Mouse (Mus musculus) forebrain, embryonic 14.5 days (tissue): ENCODE measurements around the gene Msrb1. TPM values are rescaled to one million over a fixed set of nuclear protein-coding genes. Genes with fewer than 3 reads are reported as not detected.

ENCODE experiments used
- ATAC-seq: fragments of 200-750 bp; cut with Nextera tagmentation; 2 replicates; pipeline ENCODE4 v1.8.0; 2017; ENCODE audit warnings: mild to moderate bottlenecking, moderate library complexity
- DNase-seq: peaks from one replicate; pipeline ENCODE4 v3.0.0-alpha.2; 2015; ENCODE audit warnings: low spot score
- H3K27ac ChIP-seq: fragments of 300-500 bp; sonication (generic); 2 replicates; pipeline ENCODE4 v1.5.1; 2014; ENCODE audit warnings: low read depth, mild to moderate bottlenecking, control low read depth, low read length, moderate library complexity
- H3K27me3 ChIP-seq: fragments of 300-500 bp; sonication (generic); replicated peaks from 2 replicates; pipeline ENCODE4 v1.6.1; 2014; ENCODE audit warnings: low read length, control low read depth, mixed read lengths; ENCODE audit not compliant: control insufficient read depth, insufficient read depth
- H3K36me3 ChIP-seq: fragments of 300-500 bp; sonication (generic); 2 replicates; pipeline ENCODE4 v1.6.1; 2014; ENCODE audit warnings: low read length, control low read depth; ENCODE audit not compliant: control insufficient read depth, insufficient read depth
- H3K4me1 ChIP-seq: fragments of 300-500 bp; sonication (generic); 2 replicates; pipeline ENCODE4 v1.6.1; 2014; ENCODE audit warnings: antibody characterized with exemption, low read length, control low read depth; ENCODE audit not compliant: control insufficient read depth, insufficient read depth
- H3K4me2 ChIP-seq: fragments of 300-500 bp; sonication (generic); 2 replicates; pipeline ENCODE4 v1.6.1; 2014; ENCODE audit warnings: mild to moderate bottlenecking, control low read depth, low read length
- H3K4me3 ChIP-seq: fragments of 300-500 bp; sonication (generic); 2 replicates; pipeline ENCODE4 v1.5.1; 2014; ENCODE audit warnings: low read depth, low read length, control low read depth
- H3K9ac ChIP-seq: fragments of 300-500 bp; sonication (generic); 2 replicates; pipeline ENCODE4 v1.6.1; 2014; ENCODE audit warnings: mild to moderate bottlenecking, low read length, control low read depth, moderate library complexity
- H3K9me3 ChIP-seq: fragments of 300-500 bp; sonication (generic); replicated peaks from 2 replicates; pipeline ENCODE4 v1.6.1; 2016; ENCODE audit warnings: low read length, control low read depth, mixed read lengths; ENCODE audit not compliant: control insufficient read depth
- WGBS: fragments of 180-500 bp; shearing (Covaris S2); extraction: QIAGEN DNeasy Blood & Tissue Kit; methylation state at CpG from one replicate; pipeline ENCODE4 v1.1.7; 2014; 5-methylcytosine and 5-hydroxymethylcytosine counted together
- polyA plus RNA-seq: library from polyadenylated mRNA; unstranded; fragments of >200 nt; fragmentation: Nextera tagmentation; extraction: Ambion mirVana; gene quantifications from 2 replicates; pipeline ENCODE4 v1.2.1, GENCODE M21; 2014

The Msrb1 gene
- polyA plus RNA-seq, 1 experiment from 2014 or later, result 25.3 TPM

DNA sequence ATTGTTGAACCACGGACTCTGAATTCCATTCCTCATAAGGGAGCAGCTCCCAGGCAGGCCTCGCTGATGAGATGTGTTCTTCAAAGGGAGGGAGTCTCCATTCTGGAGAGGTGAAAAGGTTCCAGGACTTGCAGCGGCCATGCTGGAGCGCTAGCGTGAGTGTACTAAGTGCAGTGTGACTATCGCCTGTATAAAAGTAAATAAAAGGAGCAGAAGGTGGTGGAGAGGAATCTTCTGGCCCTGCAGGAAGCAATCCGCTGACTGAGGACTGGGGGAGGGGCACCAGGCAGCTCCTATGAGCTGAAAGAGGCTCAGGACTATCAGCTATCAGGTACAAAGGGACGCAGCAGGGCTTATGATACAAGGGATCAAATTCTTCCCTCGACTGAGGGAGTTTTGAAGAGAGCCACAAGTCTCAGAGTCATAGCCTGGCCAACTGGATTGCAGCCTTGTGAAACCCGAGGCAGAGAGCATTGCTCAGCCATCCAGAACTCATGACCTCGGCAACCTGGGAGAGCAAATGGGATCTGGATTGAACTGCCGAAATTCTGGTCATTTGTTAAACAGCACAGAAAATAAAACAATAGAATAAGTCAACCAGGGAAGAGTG is 29.9 kb downstream of the Msrb1 start:
- H3K4me1 ChIP-seq, result no peaks in the 10 kb centered on the region
- WGBS, result 23% methylated on average over 12 of the region's 12 CpGs
- no peaks in the 10 kb centered on the region for H3K36me3 ChIP-seq
- H3K4me2 ChIP-seq, result no peak overlapping the region
- H3K9ac ChIP-seq, result no peak overlapping the region
- ATAC-seq, result no peak
- DNase-seq, result no peak
- H3K27ac ChIP-seq, result no peak overlapping the region
- no peak overlapping the region for H3K4me3 ChIP-seq
- no peaks in the 10 kb centered on the region for H3K27me3 ChIP-seq
- no peaks in the 10 kb centered on the region for H3K9me3 ChIP-seq

DNA sequence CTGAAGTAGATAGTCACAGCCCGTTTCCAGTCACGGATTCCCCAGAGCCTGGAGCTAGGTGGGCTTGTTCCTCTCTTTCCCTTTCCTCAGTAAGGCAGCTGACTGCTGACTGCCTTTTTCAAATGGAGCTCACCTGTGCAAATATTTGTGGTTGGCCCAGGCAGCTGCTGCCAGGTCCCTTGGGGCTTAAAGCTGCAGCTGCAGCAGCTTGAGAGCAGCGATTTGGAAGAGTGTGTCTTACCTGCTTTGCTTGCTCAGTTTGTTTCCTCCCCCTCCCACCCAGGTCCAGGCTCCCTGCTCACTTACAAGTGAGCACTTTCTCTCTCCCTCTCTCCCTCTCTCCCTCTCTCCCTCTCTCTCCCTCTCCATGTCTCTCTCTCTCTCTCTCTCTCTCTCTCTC is 32.7 kb downstream of the Msrb1 start:
- H3K36me3 ChIP-seq, result no peaks in the 10 kb centered on the region
- H3K4me1 ChIP-seq, result no peaks in the 10 kb centered on the region
- H3K4me2 ChIP-seq, result no peak overlapping the region
- no peak overlapping the region for H3K27ac ChIP-seq
- WGBS, result 52% methylated on average over 3 of the region's 3 CpGs
- no peak for ATAC-seq
- no peak overlapping the region for H3K4me3 ChIP-seq
- no peaks in the 10 kb centered on the region for H3K27me3 ChIP-seq
- no peak for DNase-seq
- no peak overlapping the region for H3K9ac ChIP-seq
- H3K9me3 ChIP-seq, result 0 out of 2 replicates have a peak, but pooled peaks cover 2% of the 10 kb centered on the region

DNA sequence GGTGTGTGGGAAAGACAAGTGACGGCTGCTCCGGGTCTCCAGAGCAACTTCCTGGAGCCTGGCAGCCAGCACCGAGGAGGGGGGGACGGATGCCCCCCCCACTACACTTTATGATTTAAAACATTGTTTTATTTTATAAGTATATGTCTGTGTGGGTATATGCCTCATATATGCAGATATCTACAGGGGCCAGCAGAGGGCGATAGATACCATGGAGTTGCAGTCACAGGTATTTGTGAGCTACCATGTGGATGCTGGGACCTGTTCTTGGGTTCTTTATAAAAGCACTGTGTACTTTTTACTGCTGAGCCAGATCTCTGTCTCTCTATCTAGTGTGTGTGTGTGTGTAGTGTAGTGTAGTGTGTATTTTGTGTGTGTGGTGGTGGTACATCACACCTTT is 36.8 kb downstream of the Msrb1 start:
- whole genome bisulfite sequencing, result 86% methylated on average over 5 of the region's 5 CpGs
- no peaks in the 10 kb centered on the region for H3K4me1 ChIP-seq
- H3K36me3 ChIP-seq, result no peaks in the 10 kb centered on the region
- H3K27me3 ChIP-seq, result no peaks in the 10 kb centered on the region
- H3K9me3 ChIP-seq, result 0 out of 2 replicates have a peak, but pooled peaks cover 2% of the 10 kb centered on the region
- ATAC-seq (no peak), DNase-seq (no peak)
- H3K27ac ChIP-seq, result no peak overlapping the region
- no peak overlapping the region for H3K4me2 ChIP-seq
- H3K9ac ChIP-seq, result no peak overlapping the region
- no peak overlapping the region for H3K4me3 ChIP-seq

DNA sequence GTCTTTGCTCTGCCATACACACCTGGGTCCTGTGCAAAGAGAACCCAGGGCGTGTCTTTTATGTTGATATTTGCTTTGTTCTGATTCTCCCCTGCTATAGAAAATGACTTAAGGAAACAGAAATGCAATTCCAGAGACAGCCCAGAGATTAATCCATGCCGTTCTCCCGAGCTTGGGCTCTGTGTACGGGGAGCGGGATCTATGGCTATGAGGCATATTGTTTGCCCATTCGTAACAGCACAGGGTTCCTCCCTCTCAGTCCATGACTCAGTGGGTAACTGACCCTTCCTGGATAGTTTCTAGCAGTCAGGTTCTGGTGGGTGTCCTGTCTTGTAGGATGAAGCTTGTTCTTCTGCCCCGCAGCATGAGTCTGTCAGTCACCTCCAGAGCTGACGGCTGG is 38.7 kb downstream of the Msrb1 start:
- no peak for ATAC-seq
- H3K9me3 ChIP-seq, result 0 out of 2 replicates have a peak, but pooled peaks cover 2% of the 10 kb centered on the region
- H3K4me2 ChIP-seq, result no peak overlapping the region
- no peaks in the 10 kb centered on the region for H3K27me3 ChIP-seq
- no peaks in the 10 kb centered on the region for H3K36me3 ChIP-seq
- H3K27ac ChIP-seq, result no peak overlapping the region
- H3K9ac ChIP-seq, result no peak overlapping the region
- no peak overlapping the region for H3K4me3 ChIP-seq
- 81% methylated on average over 8 of the region's 8 CpGs for whole genome bisulfite sequencing
- DNase-seq, result no peak
- H3K4me1 ChIP-seq, result no peaks in the 10 kb centered on the region

DNA sequence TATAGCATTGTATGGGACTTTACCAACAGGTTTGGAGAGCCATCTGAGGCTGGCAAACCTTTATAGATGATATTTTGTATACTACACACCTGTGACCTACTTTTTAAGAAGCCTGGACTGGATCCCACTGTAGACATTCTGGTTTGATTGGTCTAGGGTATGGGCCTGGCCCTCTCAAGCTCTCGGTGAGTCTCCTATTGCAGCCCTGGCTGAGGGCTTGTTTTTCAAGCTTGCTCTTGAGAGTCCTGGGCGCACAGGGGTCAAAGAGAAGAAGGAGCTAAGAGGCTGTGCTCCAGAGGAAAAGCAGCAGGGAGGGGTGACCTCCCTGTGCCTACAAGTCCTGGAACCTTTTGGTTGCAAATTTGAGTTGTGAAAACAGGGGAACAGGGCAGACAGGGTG is 40.6 kb downstream of the Msrb1 start:
- H3K36me3 ChIP-seq, result no peaks in the 10 kb centered on the region
- H3K4me3 ChIP-seq, result no peak overlapping the region
- H3K9ac ChIP-seq, result no peak overlapping the region
- no peaks in the 10 kb centered on the region for H3K4me1 ChIP-seq
- no peak overlapping the region for H3K4me2 ChIP-seq
- whole genome bisulfite sequencing, result 78% methylated on average over 2 of the region's 2 CpGs
- H3K9me3 ChIP-seq, result 0 out of 2 replicates have a peak, but pooled peaks cover 2% of the 10 kb centered on the region
- H3K27me3 ChIP-seq, result no peaks in the 10 kb centered on the region
- H3K27ac ChIP-seq, result no peak overlapping the region
- ATAC-seq (no peak), DNase-seq (no peak)

DNA sequence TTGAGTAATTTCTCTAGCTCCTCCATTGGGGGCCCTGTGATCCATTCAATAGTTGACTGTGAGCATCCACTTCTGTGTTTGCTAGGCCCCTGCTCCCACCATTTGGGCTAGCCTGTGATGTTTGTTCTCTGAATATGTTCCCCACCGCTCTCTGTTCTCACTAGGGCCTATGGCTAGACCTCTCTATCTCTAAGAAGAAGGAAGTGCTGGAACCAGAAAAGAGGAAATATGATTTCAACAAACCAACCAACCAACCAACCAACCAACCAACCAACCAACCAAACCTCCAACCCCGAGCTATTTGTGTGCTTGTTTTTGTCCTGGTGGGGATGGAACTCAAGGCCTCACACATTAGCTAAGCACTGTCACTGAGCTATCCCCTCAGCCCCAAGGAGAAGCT is 44.4 kb downstream of the Msrb1 start:
- no peak overlapping the region for H3K27ac ChIP-seq
- H3K4me2 ChIP-seq, result no peak overlapping the region
- 85% methylated on average over 2 of the region's 2 CpGs for WGBS
- no peaks in the 10 kb centered on the region for H3K9me3 ChIP-seq
- H3K4me3 ChIP-seq, result no peak overlapping the region
- no peaks in the 10 kb centered on the region for H3K36me3 ChIP-seq
- no peak for ATAC-seq
- H3K9ac ChIP-seq, result no peak overlapping the region
- no peaks in the 10 kb centered on the region for H3K27me3 ChIP-seq
- no peaks in the 10 kb centered on the region for H3K4me1 ChIP-seq
- no peak for DNase-seq

DNA sequence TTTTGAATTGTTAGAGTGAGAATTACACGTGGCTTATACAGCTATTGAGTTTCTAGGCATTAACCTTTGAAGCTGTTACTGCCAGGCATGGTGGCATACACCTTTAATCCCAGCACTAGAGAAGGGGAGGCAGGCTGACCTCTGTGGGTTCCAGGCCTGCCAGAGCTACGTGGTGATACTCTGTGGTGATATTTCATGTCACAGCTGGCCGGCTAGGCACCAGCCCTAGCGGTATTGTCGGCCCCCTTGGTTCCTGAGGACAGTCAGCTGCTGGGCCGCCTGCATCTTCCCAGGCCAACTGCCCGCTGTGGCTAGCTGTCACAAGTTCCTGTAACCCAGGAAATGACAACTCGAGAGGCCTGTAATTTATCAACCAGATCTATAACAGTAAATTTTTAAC is 55.7 kb downstream of the Msrb1 start:
- H3K9me3 ChIP-seq, result no peaks in the 10 kb centered on the region
- DNase-seq (no peak), ATAC-seq (no peak)
- H3K4me2 ChIP-seq, result no peak overlapping the region
- H3K36me3 ChIP-seq, result no peaks in the 10 kb centered on the region
- no peaks in the 10 kb centered on the region for H3K27me3 ChIP-seq
- H3K4me1 ChIP-seq, result no peaks in the 10 kb centered on the region
- no peak overlapping the region for H3K4me3 ChIP-seq
- H3K9ac ChIP-seq, result no peak overlapping the region
- H3K27ac ChIP-seq, result no peak overlapping the region
- 84% methylated on average over 8 of the region's 8 CpGs for WGBS

Other genes with a start within 250 kb of the Msrb1 start
- 9.1 and 14.6 TPM in 2 replicates for gene Caskin1, start 248.0 kb upstream of the Msrb1 start, polyA plus RNA-seq
- gene Traf7, start 208.7 kb upstream of the Msrb1 start, polyA plus RNA-seq, result 80.1 and 96.6 TPM in 2 replicates
- 4.0 TPM in 2 replicates for gene Rab26, start 202.4 kb upstream of the Msrb1 start, polyA plus RNA-seq
- 12.9 and 16.7 TPM in 2 replicates for gene Pkd1, start 186.8 kb upstream of the Msrb1 start, polyA plus RNA-seq
- 59.8 and 66.4 TPM in 2 replicates for gene Tsc2, start 104.0 kb upstream of the Msrb1 start, polyA plus RNA-seq
- 10.0 and 12.3 TPM in 2 replicates for gene Nthl1, start 104.0 kb upstream of the Msrb1 start, polyA plus RNA-seq
- 22.4 and 31.3 TPM in 2 replicates for gene Slc9a3r2, start 86.3 kb upstream of the Msrb1 start, polyA plus RNA-seq
- not detected in 2 replicates for gene Npw, start 78.2 kb upstream of the Msrb1 start, polyA plus RNA-seq
- gene Zfp598, start 67.0 kb upstream of the Msrb1 start, polyA plus RNA-seq, result 14.9 and 19.7 TPM in 2 replicates
- 105 and 136 TPM in 2 replicates for gene Syngr3, start 46.7 kb upstream of the Msrb1 start, polyA plus RNA-seq
- 36.5 and 37.7 TPM in 2 replicates for gene Gfer, start 40.5 kb upstream of the Msrb1 start, polyA plus RNA-seq
- 2.2 and 2.4 TPM in 2 replicates for gene Noxo1, start 40.4 kb upstream of the Msrb1 start, polyA plus RNA-seq
- gene Tbl3, start 29.0 kb upstream of the Msrb1 start, polyA plus RNA-seq, result 85.3 and 86.1 TPM in 2 replicates
- not detected in 2 replicates for gene Rnf151, start 18.6 kb upstream of the Msrb1 start, polyA plus RNA-seq
- gene Rps2, start 18.5 kb upstream of the Msrb1 start, polyA plus RNA-seq, result 888 and 1,063 TPM in 2 replicates
- 301 and 312 TPM in 2 replicates for gene Ndufb10, start 12.2 kb upstream of the Msrb1 start, polyA plus RNA-seq
- gene Rpl3l, start 8.8 kb upstream of the Msrb1 start, polyA plus RNA-seq, result not detected in 2 replicates
- 0.20 TPM in 1 of 2 replicates, not detected in the other for gene Hs3st6, start 16.3 kb downstream of the Msrb1 start, polyA plus RNA-seq
- gene Meiob, start 67.6 kb downstream of the Msrb1 start, polyA plus RNA-seq, result not detected in 2 replicates
- gene Hagh, start 103.5 kb downstream of the Msrb1 start, polyA plus RNA-seq, result 49.7 and 52.8 TPM in 2 replicates
- 18.4 and 19.2 TPM in 2 replicates for gene Fahd1, start 113.7 kb downstream of the Msrb1 start, polyA plus RNA-seq
- gene Igfals, start 129.4 kb downstream of the Msrb1 start, polyA plus RNA-seq, result 0.17 and 0.25 TPM in 2 replicates
- gene Nubp2, start 149.7 kb downstream of the Msrb1 start, polyA plus RNA-seq, result 89.6 and 96.1 TPM in 2 replicates
- gene Spsb3, start 150.0 kb downstream of the Msrb1 start, polyA plus RNA-seq, result 78.3 and 85.0 TPM in 2 replicates
- gene Eme2, start 158.4 kb downstream of the Msrb1 start, polyA plus RNA-seq, result 18.2 and 23.3 TPM in 2 replicates
- gene Mrps34, start 158.5 kb downstream of the Msrb1 start, polyA plus RNA-seq, result 73.5 and 78.4 TPM in 2 replicates
- gene Nme3, start 159.9 kb downstream of the Msrb1 start, polyA plus RNA-seq, result 79.7 and 93.4 TPM in 2 replicates
- gene Mapk8ip3, start 200.3 kb downstream of the Msrb1 start, polyA plus RNA-seq, result 49.9 and 76.1 TPM in 2 replicates
- 73.4 and 81.1 TPM in 2 replicates for gene Jpt2, start 224.0 kb downstream of the Msrb1 start, polyA plus RNA-seq